Mouse (Mus musculus): ENCODE results near the gene Mief1. TPM values are rescaled to one million over a fixed set of nuclear protein-coding genes. Genes with fewer than 3 reads are reported as not detected.

Gene Mief1
- polyA plus RNA-seq (2015; fragmentation: Nextera tagmentation; extraction: Ambion mirVana) = 25.6 and 27.7 TPM in 2 replicates

- peaks cover 16% of the 10 kb centered on the region for H3K4me1 ChIP-seq
- peak; percentile 96 for ATAC-seq (ENCODE audit: insufficient number of reproducible peaks, low FRiP score, low TSS enrichment, low read depth)
- H3K36me3 ChIP-seq = peaks cover 31% of the 10 kb centered on the region
- H3K4me3 ChIP-seq = peak within 1 kb of the TSS; percentile 63
- no peaks in the 10 kb centered on the region for H3K9me3 ChIP-seq
- under 1% methylated on average over 60 of the region's 67 CpGs for WGBS
- no peaks in the 10 kb centered on the region for H3K27me3 ChIP-seq
- peak within 1 kb of the TSS; percentile 83 for H3K27ac ChIP-seq
- peak within 1 kb of the TSS; percentile 65 for H3K4me2 ChIP-seq
- H3K9ac ChIP-seq = peak within 1 kb of the TSS; percentile 63
Observed at GRCm38 (mm10) chr15:80233733-80234509, at the start of gene Mief1. Mief1 (plus strand) TSS chr15:80234018.

GRCm38 (mm10) chr15:80188927-80189326, 44.9 kb upstream of the Mief1 start:
- no peak overlapping the region for H3K4me2 ChIP-seq
- H3K27me3 ChIP-seq = no peaks in the 10 kb centered on the region
- peaks cover 3% of the 10 kb centered on the region; the same call in 1 of the 2 replicates for H3K4me1 ChIP-seq
- H3K9me3 ChIP-seq = no peaks in the 10 kb centered on the region
- no peak overlapping the region for H3K4me3 ChIP-seq
- 73% methylated on average over 5 of the region's 5 CpGs for WGBS
- ATAC-seq (ENCODE audit: insufficient number of reproducible peaks, low FRiP score, low TSS enrichment, low read depth) = no peak
- H3K9ac ChIP-seq = no peak overlapping the region
- H3K36me3 ChIP-seq = 0 out of 2 replicates have a peak, but pooled peaks cover 2% of the 10 kb centered on the region
- no peak overlapping the region for H3K27ac ChIP-seq

GRCm38 (mm10) chr15:80190075-80190474, 43.7 kb upstream of the Mief1 start:
- H3K4me1 ChIP-seq = peaks cover 3% of the 10 kb centered on the region; the same call in 1 of the 2 replicates
- H3K9me3 ChIP-seq = no peaks in the 10 kb centered on the region
- H3K36me3 ChIP-seq = no peaks in the 10 kb centered on the region
- 81% methylated on average over 4 of the region's 4 CpGs for WGBS
- no peak overlapping the region for H3K27ac ChIP-seq
- H3K9ac ChIP-seq = no peak overlapping the region
- no peaks in the 10 kb centered on the region for H3K27me3 ChIP-seq
- no peak for ATAC-seq (ENCODE audit: insufficient number of reproducible peaks, low FRiP score, low TSS enrichment, low read depth)
- no peak overlapping the region for H3K4me3 ChIP-seq
- H3K4me2 ChIP-seq = no peak overlapping the region

DNA sequence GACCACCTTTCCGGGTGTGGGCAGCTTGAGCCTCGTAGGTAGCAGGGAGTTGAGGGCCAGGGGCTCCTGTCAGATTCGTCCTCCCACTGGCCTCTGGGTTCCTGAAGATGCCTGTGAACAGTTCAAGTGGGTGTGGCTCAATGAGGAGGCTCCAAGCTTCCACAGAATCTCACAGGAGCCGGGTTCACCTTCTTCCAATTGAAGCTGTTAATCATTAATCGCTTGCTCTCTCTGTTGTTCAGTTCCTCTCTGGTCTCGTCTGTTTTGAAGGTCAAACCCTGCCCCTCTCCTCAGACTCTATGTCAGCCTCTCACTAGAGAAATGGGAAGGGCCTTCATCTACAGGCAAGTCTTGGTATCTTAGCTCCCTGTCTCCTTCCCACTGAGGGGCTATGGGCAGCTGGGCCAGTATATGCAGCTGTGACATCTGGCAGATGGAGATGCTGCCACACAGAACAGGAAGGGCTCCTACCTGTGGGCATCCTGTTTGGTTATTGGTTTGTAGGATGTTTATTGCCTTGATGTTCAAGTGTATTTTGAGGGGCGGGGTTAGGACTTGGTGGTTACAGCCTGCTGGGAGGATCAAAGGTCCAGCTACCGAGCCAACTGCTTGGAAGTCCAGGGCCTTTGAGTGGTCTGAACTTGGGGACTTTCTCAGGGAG, 42.1 kb upstream of the Mief1 start:
- H3K36me3 ChIP-seq = no peaks in the 10 kb centered on the region
- ATAC-seq (ENCODE audit: insufficient number of reproducible peaks, low FRiP score, low TSS enrichment, low read depth) = no peak
- H3K4me1 ChIP-seq = peaks cover 3% of the 10 kb centered on the region; the same call in 1 of the 2 replicates
- WGBS = 63% methylated on average over 8 of the region's 8 CpGs
- H3K9me3 ChIP-seq = no peaks in the 10 kb centered on the region
- no peak overlapping the region for H3K9ac ChIP-seq
- no peak overlapping the region for H3K27ac ChIP-seq
- H3K4me3 ChIP-seq = no peak overlapping the region
- H3K27me3 ChIP-seq = no peaks in the 10 kb centered on the region
- no peak overlapping the region for H3K4me2 ChIP-seq

- no peak overlapping the region for H3K9ac ChIP-seq
- no peak for ATAC-seq (ENCODE audit: insufficient number of reproducible peaks, low FRiP score, low TSS enrichment, low read depth)
- no peak overlapping the region for H3K4me2 ChIP-seq
- H3K4me3 ChIP-seq = no peak overlapping the region
- H3K36me3 ChIP-seq = no peaks in the 10 kb centered on the region
- peaks cover 3% of the 10 kb centered on the region; the same call in 1 of the 2 replicates for H3K4me1 ChIP-seq
- WGBS = 91% methylated on average over 5 of the region's 6 CpGs
- H3K9me3 ChIP-seq = no peaks in the 10 kb centered on the region
- H3K27ac ChIP-seq = no peak overlapping the region
- no peaks in the 10 kb centered on the region for H3K27me3 ChIP-seq
Observed at GRCm38 (mm10) chr15:80192246-80192585, 41.6 kb upstream of the Mief1 start.

- Histone ChIP-seq H3K9me3 (no peaks in the 10 kb centered on the region), H3K36me3 (peaks cover 1% of the 10 kb centered on the region; the same call in 1 of the 2 replicates), H3K27me3 (no peaks in the 10 kb centered on the region), H3K9ac (no peak overlapping the region), H3K4me1 (peaks cover 3% of the 10 kb centered on the region; the same call in 1 of the 2 replicates), H3K27ac (no peak overlapping the region), H3K4me3 (no peak overlapping the region), H3K4me2 (no peak overlapping the region)
- ATAC-seq (ENCODE audit: insufficient number of reproducible peaks, low FRiP score, low TSS enrichment, low read depth) = no peak
- 83% methylated on average over 7 of the region's 7 CpGs for WGBS
Observed at GRCm38 (mm10) chr15:80192847-80193246, 41.0 kb upstream of the Mief1 start.

DNA sequence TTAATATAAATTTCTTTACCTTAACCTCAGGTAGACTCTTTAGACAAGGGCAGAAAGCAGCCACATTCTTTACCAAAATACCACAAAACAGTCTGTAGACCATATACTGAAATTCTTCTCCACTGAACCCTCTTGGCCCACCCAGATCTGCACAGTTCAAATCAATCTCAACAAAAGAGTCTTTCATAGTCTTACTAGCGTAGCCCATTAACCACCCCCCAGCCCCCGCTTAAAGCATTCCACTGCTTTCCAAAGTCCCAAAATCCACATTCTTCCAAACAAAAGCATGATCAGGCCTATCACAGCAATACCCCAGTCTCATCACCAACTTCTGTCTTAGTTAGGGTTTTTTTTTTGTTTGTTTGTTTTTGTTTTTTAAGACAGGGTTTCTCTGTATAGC, 34.3 kb upstream of the Mief1 start:
- Histone ChIP-seq H3K9me3 (no peaks in the 10 kb centered on the region), H3K4me3 (no peak overlapping the region), H3K27ac (no peak overlapping the region), H3K36me3 (peaks cover 2% of the 10 kb centered on the region; the same call in 1 of the 2 replicates), H3K4me2 (no peak overlapping the region), H3K27me3 (no peaks in the 10 kb centered on the region), H3K4me1 (no peaks in the 10 kb centered on the region), H3K9ac (no peak overlapping the region)
- WGBS = 70% methylated on average over 2 of the region's 2 CpGs
- ATAC-seq (ENCODE audit: insufficient number of reproducible peaks, low FRiP score, low TSS enrichment, low read depth) = no peak

DNA sequence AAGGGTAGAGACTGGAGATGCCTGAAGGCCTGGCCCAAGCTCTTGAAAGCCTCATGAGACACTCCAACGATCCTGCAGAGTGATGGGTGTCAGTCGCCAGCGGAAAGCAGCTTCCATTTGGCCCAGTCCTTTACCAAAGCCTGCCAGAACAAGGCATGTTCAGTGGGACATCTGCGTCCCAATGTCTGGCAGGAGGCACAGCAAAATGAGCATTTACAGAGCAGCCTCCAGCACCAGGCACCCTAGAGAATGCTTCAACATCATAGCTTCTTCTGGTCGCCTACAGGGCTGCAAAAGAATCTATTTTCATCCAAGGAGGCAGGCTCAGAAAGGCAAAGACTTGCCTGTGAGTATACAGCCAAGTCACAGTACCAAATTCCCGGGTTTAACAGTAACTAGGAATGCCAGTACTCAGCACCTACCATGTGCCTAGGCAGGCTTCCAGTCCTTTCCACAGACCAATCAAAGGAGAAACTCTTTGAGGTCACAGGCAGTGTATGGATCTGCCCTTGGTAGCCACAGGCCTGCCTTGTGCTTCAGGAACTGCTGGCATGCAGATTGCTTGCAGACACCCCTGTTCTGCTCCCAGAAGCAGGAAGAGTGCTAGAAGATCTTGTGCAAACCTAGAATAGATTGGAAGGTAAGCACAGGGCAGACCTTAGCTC, 31.6 kb upstream of the Mief1 start:
- 76% methylated on average over 6 of the region's 6 CpGs for WGBS

DNA sequence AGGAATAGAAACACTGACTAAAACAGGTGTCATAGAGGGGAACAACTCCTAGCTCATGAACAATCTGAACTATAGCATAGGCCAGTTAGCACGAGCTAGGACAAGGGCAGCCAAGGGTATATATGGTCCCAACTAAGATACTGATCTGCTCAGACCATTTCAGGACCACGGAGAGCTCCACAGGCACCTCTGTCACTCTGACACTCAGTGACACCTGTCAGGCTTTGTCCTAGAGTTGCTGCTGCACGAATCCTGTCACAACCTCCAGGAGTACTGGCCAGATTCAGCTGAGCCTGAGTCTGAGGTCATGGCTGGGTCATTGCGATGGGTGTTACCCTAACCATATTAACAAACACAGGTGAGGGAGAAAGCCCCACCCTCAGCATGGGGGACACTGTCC, 30.4 kb upstream of the Mief1 start:
- 35% methylated on average over 4 of the region's 4 CpGs for WGBS
- no peak for ATAC-seq (ENCODE audit: insufficient number of reproducible peaks, low FRiP score, low TSS enrichment, low read depth)

More for the DNA sequence above, 31.6 kb upstream of the Mief1 start:
- ATAC-seq (ENCODE audit: insufficient number of reproducible peaks, low FRiP score, low TSS enrichment, low read depth) = no peak
- H3K4me3 ChIP-seq = no peak overlapping the region
- no peak overlapping the region for H3K4me2 ChIP-seq
- H3K9me3 ChIP-seq = no peaks in the 10 kb centered on the region
- peaks cover 2% of the 10 kb centered on the region; the same call in 1 of the 2 replicates for H3K36me3 ChIP-seq
- no peaks in the 10 kb centered on the region for H3K27me3 ChIP-seq
- H3K9ac ChIP-seq = no peak overlapping the region
- H3K4me1 ChIP-seq = no peaks in the 10 kb centered on the region
- no peak overlapping the region for H3K27ac ChIP-seq

GRCm38 (mm10) chr15:80206057-80206565, 27.7 kb upstream of the Mief1 start:
- H3K27ac ChIP-seq = no peak overlapping the region
- H3K36me3 ChIP-seq = peaks cover 5% of the 10 kb centered on the region
- no peak; the same call in 1 of the 2 replicates for ATAC-seq (ENCODE audit: insufficient number of reproducible peaks, low FRiP score, low TSS enrichment, low read depth)
- 84% methylated on average over 3 of the region's 3 CpGs for WGBS
- H3K9ac ChIP-seq = no peak overlapping the region
- H3K27me3 ChIP-seq = no peaks in the 10 kb centered on the region
- no peaks in the 10 kb centered on the region for H3K9me3 ChIP-seq
- H3K4me2 ChIP-seq = no peak overlapping the region
- H3K4me1 ChIP-seq = peaks cover 5% of the 10 kb centered on the region; the same call in 1 of the 2 replicates
- H3K4me3 ChIP-seq = no peak overlapping the region

More for the DNA sequence above, 30.4 kb upstream of the Mief1 start:
- no peaks in the 10 kb centered on the region for H3K36me3 ChIP-seq
- peaks cover 4% of the 10 kb centered on the region; the same call in 1 of the 2 replicates for H3K4me1 ChIP-seq
- no peaks in the 10 kb centered on the region for H3K27me3 ChIP-seq
- H3K9ac ChIP-seq = no peak overlapping the region
- no peak overlapping the region for H3K27ac ChIP-seq
- no peak overlapping the region for H3K4me3 ChIP-seq
- H3K4me2 ChIP-seq = no peak overlapping the region
- no peaks in the 10 kb centered on the region for H3K9me3 ChIP-seq

- H3K27me3 ChIP-seq = no peaks in the 10 kb centered on the region
- peaks cover 5% of the 10 kb centered on the region; the same call in 1 of the 2 replicates for H3K4me1 ChIP-seq
- no peak overlapping the region for H3K9ac ChIP-seq
- no peak for ATAC-seq (ENCODE audit: insufficient number of reproducible peaks, low FRiP score, low TSS enrichment, low read depth)
- H3K9me3 ChIP-seq = no peaks in the 10 kb centered on the region
- 32% methylated on average over 4 of the region's 4 CpGs for WGBS
- peaks cover 25% of the 10 kb centered on the region for H3K36me3 ChIP-seq
- no peak overlapping the region for H3K4me2 ChIP-seq
- no peak overlapping the region for H3K27ac ChIP-seq
- H3K4me3 ChIP-seq = no peak overlapping the region
Observed at GRCm38 (mm10) chr15:80208446-80208845, 25.4 kb upstream of the Mief1 start.
